Mouse (Mus musculus) c-Kit-positive CD71-negative TER-119-negative erythroid progenitor cells, embryonic 14.5 days (primary cell): ENCODE data around the gene Gm47791.

ENCODE experiments used
- DNase-seq: peaks from one replicate; pipeline ENCODE4 v3.0.0-alpha.2; 2013; ENCODE audit warnings: low read depth

Gene Gm47791

GRCm38 (mm10) chr1:82787414-82787813 lies 16.4 kb upstream of the Gm47791 start:
- DNase-seq, result no peak

GRCm38 (mm10) chr1:82785546-82785945 lies 14.5 kb upstream of the Gm47791 start:
- no peak for DNase-seq

- no peak for DNase-seq
Measured at GRCm38 (mm10) chr1:82783559-82783958, 12.5 kb upstream of the Gm47791 start.

GRCm38 (mm10) chr1:82779388-82779966 lies 8.4 kb upstream of the Gm47791 start:
- no peak for DNase-seq

GRCm38 (mm10) chr1:82775293-82775692 lies 4.2 kb upstream of the Gm47791 start:
- no peak for DNase-seq

- DNase-seq, result no peak
Measured at GRCm38 (mm10) chr1:82773208-82773607, 2.2 kb upstream of the Gm47791 start.

GRCm38 (mm10) chr1:82772428-82772827 lies 1.4 kb upstream of the Gm47791 start:
- DNase-seq, result no peak

- no peak for DNase-seq
Measured at GRCm38 (mm10) chr1:82768269-82768668, 2.8 kb downstream of the Gm47791 start, which contains the start of gene Tm4sf20. Gene Tm4sf20, minus strand, starts transcription at chr1:82768461.

GRCm38 (mm10) chr1:82766641-82767040 lies 4.4 kb downstream of the Gm47791 start:
- DNase-seq, result no peak

GRCm38 (mm10) chr1:82766227-82766626 lies 4.8 kb downstream of the Gm47791 start:
- no peak for DNase-seq

- DNase-seq, result no peak
Measured at GRCm38 (mm10) chr1:82762274-82762673, 8.8 kb downstream of the Gm47791 start.

- peak; percentile 14 for DNase-seq
Measured at GRCm38 (mm10) chr1:82761454-82762169, 9.4 kb downstream of the Gm47791 start.

GRCm38 (mm10) chr1:82759520-82759919 lies 11.5 kb downstream of the Gm47791 start:
- no peak for DNase-seq

- no peak for DNase-seq
Measured at GRCm38 (mm10) chr1:82747714-82748452, 23.2 kb downstream of the Gm47791 start.

GRCm38 (mm10) chr1:82746408-82746807 lies 24.6 kb downstream of the Gm47791 start:
- no peak for DNase-seq

- no peak for DNase-seq
Measured at GRCm38 (mm10) chr1:82743962-82744361, 27.1 kb downstream of the Gm47791 start.

- DNase-seq, result no peak
Measured at GRCm38 (mm10) chr1:82741539-82741938, 29.5 kb downstream of the Gm47791 start.

- no peak for DNase-seq
Measured at GRCm38 (mm10) chr1:82738066-82738465, 33.0 kb downstream of the Gm47791 start.

- DNase-seq, result no peak
Measured at GRCm38 (mm10) chr1:82733357-82733756, 37.7 kb downstream of the Gm47791 start.

GRCm38 (mm10) chr1:82726482-82726881 lies 44.6 kb downstream of the Gm47791 start:
- DNase-seq, result no peak

GRCm38 (mm10) chr1:82725875-82726185 lies 45.2 kb downstream of the Gm47791 start:
- no peak for DNase-seq

GRCm38 (mm10) chr1:82725026-82725874 lies 45.8 kb downstream of the Gm47791 start:
- peak; percentile 46 for DNase-seq
